Mouse (Mus musculus) CH12.LX (cell line): ENCODE data around the gene Cdh13. TPM values are rescaled to one million over a fixed set of nuclear protein-coding genes. Genes with fewer than 3 reads are reported as not detected.
"Not testable (repeated sequence)": the region's sequence is repeated elsewhere in the genome, so short reads cannot be mapped to it uniquely, and the experiment has no call there.

Source experiments
- DNase-seq: peaks from one replicate; pipeline ENCODE4 v3.0.0-alpha.2; 2013; ENCODE audit errors: extremely low read depth
- H3K27ac ChIP-seq: 2 replicates; pipeline ENCODE4 v1.5.1; 2012; ENCODE audit warnings: low read depth, mild to moderate bottlenecking, control low read depth, moderate library complexity; ENCODE audit not compliant: insufficient read depth
- H3K27me3 ChIP-seq: replicated peaks from 2 replicates; pipeline ENCODE3; 2012; ENCODE audit warnings: inconsistent platforms
- H3K36me3 ChIP-seq, 2 experiments: replicated peaks in 1 of 2; 2 replicates each; pipeline versions ENCODE3 to v1.6.1; 2012; ENCODE audit warnings: inconsistent platforms in 1 of 2, low read length in 1 of 2, mild to moderate bottlenecking in 1 of 2, mixed read lengths in 1 of 2, moderate library complexity in 1 of 2; ENCODE audit not compliant: control insufficient read depth in 1 of 2, insufficient read depth in 1 of 2
- H3K4me1 ChIP-seq, 2 experiments: 2 replicates each; pipeline ENCODE4 v1.6.1; 2012; ENCODE audit warnings: inconsistent platforms in 1 of 2, moderate library complexity in 1 of 2; ENCODE audit not compliant: insufficient read depth in 2 of 2, control insufficient read depth in 1 of 2
- H3K4me2 ChIP-seq: 2 replicates; pipeline ENCODE4 v1.6.1; 2012; ENCODE audit warnings: low read depth, mild to moderate bottlenecking, control low read depth; ENCODE audit not compliant: poor library complexity, insufficient read depth, severe bottlenecking
- H3K4me3 ChIP-seq, 3 experiments: fragments of 150-350 bp in 1 of 3; sonication (generic) in 1 of 3; replicated peaks in 1 of 3; 2 replicates each; pipeline versions ENCODE3 to v1.5.1; 2011 to 2012; ENCODE audit warnings: low read depth in 2 of 3, low read length in 2 of 3, mild to moderate bottlenecking in 2 of 3, moderate library complexity in 2 of 3, control low read depth in 1 of 3, improper control_type of control experiment in 1 of 3, inconsistent platforms in 1 of 3, mixed read lengths in 1 of 3; ENCODE audit not compliant: poor library complexity in 1 of 3
- H3K79me2 ChIP-seq: replicated peaks from 2 replicates; pipeline ENCODE4 v1.6.1; 2012; ENCODE audit warnings: mild to moderate bottlenecking, moderate library complexity; ENCODE audit not compliant: control insufficient read depth, poor library complexity, insufficient read depth, severe bottlenecking; ENCODE audit errors: extremely low read depth
- H3K9ac ChIP-seq: 2 replicates; pipeline ENCODE4 v1.6.1; 2012; ENCODE audit warnings: low read depth, mild to moderate bottlenecking, control low read depth, moderate library complexity; ENCODE audit not compliant: insufficient read depth
- H3K9me3 ChIP-seq: replicated peaks from 2 replicates; pipeline ENCODE3; 2012; ENCODE audit warnings: low read length, inconsistent platforms, mixed read lengths
- CHD1 ChIP-seq: IDR thresholded peaks from 2 replicates; pipeline ENCODE4 v1.6.1; 2012; ENCODE audit warnings: low read depth, low read length, improper control_type of control experiment, inconsistent platforms
- CTCF ChIP-seq, 2 experiments: IDR thresholded peaks in 1 of 2; conservative IDR thresholded peaks in 1 of 2; 2 replicates each; pipeline ENCODE4 v1.5.1; 2011 to 2012; ENCODE audit warnings: low read depth in 2 of 2, low read length in 2 of 2, improper control_type of control experiment in 1 of 2, inconsistent platforms in 1 of 2, mild to moderate bottlenecking in 1 of 2, moderate library complexity in 1 of 2
- GABPA ChIP-seq: IDR thresholded peaks from 2 replicates; pipeline ENCODE4 v1.6.1; 2012; ENCODE audit warnings: low read depth, low read length, improper control_type of control experiment, inconsistent platforms; ENCODE audit not compliant: insufficient replicate concordance
- IRF4 ChIP-seq: IDR thresholded peaks from 2 replicates; pipeline ENCODE4 v1.6.1; 2014; ENCODE audit warnings: low read depth, mild to moderate bottlenecking, inconsistent platforms, low read length, improper control_type of control experiment
- MAFK ChIP-seq: IDR thresholded peaks from 2 replicates; pipeline ENCODE4 v1.6.1; 2011; ENCODE audit warnings: low read length, improper control_type of control experiment; ENCODE audit not compliant: insufficient replicate concordance
- MEF2A ChIP-seq: IDR thresholded peaks from 2 replicates; pipeline ENCODE4 v1.6.1; 2014; ENCODE audit warnings: low read depth, mild to moderate bottlenecking, inconsistent platforms, low read length, improper control_type of control experiment, borderline replicate concordance
- POLR2A ChIP-seq: IDR thresholded peaks from 2 replicates; pipeline ENCODE4 v1.6.1; 2011; ENCODE audit warnings: low read depth, mild to moderate bottlenecking, improper control_type of control experiment, low read length
- POLR2AphosphoS2 ChIP-seq: IDR thresholded peaks from 2 replicates; pipeline ENCODE4 v1.6.1; 2011; ENCODE audit warnings: low read depth, low read length, improper control_type of control experiment
- RAD21 ChIP-seq: IDR thresholded peaks from 2 replicates; pipeline ENCODE4 v1.6.1; 2011; ENCODE audit warnings: low read depth, mild to moderate bottlenecking, low read length, improper control_type of control experiment, moderate library complexity
- SMC3 ChIP-seq: IDR thresholded peaks from 2 replicates; pipeline ENCODE4 v1.6.1; 2011; ENCODE audit warnings: low read depth, low read length, improper control_type of control experiment
- dilution Hi-C: fragments of 300-500 bp; cut with MboI; formaldehyde crosslinking; loops from 2 replicates; pipeline ENCODE4 v1.14.3; 2020; ENCODE audit warnings: low sequenced_read_pairs; ENCODE audit not compliant: extremely low pct_unique_long_range_greater_than_20kb, extremely low pct_ligation_motif_present
- in situ Hi-C: fragments of 300-500 bp; cut with MboI; formaldehyde crosslinking; loops from 3 replicates; pipeline ENCODE4 v1.14.3; 2019; ENCODE audit warnings: low sequenced_read_pairs, low pct_ligation_motif_present, low pct_unique_long_range_greater_than_20kb, mixed read lengths
- polyA plus RNA-seq: library from polyadenylated mRNA; unstranded; fragments of >175 nt; gene quantifications from 2 replicates; pipeline ENCODE4 v1.2.1, GENCODE M21; 2012; ENCODE audit warnings: low read depth; ENCODE audit not compliant: insufficient read length
- total RNA-seq, 2 experiments: library from RNA; depleted of rRNA; stranded (reverse); fragments of 300-350 nt in 1 of 2; fragments of >200 nt in 1 of 2; gene quantifications; 2 replicates each; pipeline ENCODE4 v1.2.3; 2012 to 2014

The Cdh13 gene
- total and polyA plus RNA-seq, 3 experiments: not detected

DNA sequence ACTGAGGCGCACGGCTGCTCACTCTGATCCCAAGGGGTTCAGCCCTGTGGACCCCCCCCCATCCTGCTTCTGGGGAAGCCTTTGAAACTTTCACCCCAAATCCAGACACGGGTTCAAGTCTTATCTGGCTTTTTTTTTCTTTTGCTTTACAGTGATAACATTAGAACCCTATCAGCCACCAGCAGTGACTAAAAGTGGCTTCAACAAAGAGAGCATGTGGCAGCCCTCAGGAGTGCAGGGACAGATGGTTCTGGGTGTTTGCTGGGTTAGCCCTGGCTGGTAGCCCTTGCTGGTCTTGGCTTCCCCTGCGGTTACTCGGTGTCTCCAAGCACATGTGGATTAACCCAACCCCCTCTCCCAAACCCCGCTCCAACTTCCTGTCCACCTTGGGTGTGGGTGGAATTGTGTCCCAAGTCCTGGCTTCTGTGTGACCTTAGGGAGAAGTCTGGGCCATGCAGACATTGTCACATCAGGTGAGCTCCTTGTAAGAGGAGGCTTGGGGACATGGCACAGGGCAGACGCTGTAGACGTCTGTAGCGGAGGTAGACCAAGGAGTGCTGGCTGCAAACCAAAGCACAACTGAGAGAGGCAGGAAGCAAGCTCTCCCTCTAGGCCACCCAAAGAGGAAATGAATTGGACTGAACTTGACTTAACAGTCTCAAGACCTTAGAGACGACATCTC lies 1069.6 kb downstream of the Cdh13 start:
- Histone ChIP-seq H3K9ac (no peak overlapping the region), H3K27ac (no peak overlapping the region), H3K4me1 (peaks cover 0 to 5% of the 10 kb centered on the region in 2 experiments; a peak in 1 of 4 replicates), H3K27me3 (no peaks in the 10 kb centered on the region), H3K9me3 (no peaks in the 10 kb centered on the region), H3K4me2 (no peak overlapping the region), H3K79me2 (no peaks in the 10 kb centered on the region), H3K4me3 (no peak overlapping the region), H3K36me3 (peaks cover 18 to 35% of the 10 kb centered on the region in 2 experiments)
- DNase-seq: no peak
- TF ChIP-seq CHD1: no peak
- dilution Hi-C loops: no loop called here
- in situ Hi-C loops: no loop called here

DNA sequence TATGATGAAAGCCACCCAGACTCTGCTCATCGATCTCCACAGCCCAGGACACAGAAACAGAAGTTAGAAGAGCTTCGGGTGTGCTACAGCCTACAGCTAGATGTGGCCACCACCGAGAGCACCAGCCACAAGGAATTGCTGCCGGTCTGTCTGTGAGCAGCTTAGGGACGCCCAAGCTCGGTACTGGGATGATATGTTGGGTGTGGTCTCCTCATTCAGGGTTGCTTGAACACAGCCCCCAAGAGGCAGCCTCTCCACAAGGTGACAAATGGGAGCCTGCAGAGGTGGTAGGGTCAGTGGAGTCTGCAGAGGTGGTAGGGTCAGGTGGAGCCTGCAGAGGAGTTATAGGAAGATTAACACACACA lies 1070.1 kb downstream of the Cdh13 start:
- Histone ChIP-seq H3K36me3 (peaks cover 14 to 30% of the 10 kb centered on the region in 2 experiments), H3K4me3 (no peak overlapping the region), H3K27me3 (no peaks in the 10 kb centered on the region)
- TF ChIP-seq MEF2A (no peak), POLR2AphosphoS2 (no peak), MAFK (no peak), SMC3 (no peak), GABPA (no peak), POLR2A (no peak), RAD21 (no peak), IRF4 (no peak)
- TF ChIP-seq, all 38 proteins: peak for 0
- H3K4me2 ChIP-seq: no peak overlapping the region
- no peak overlapping the region for H3K9ac ChIP-seq
- in situ Hi-C loops (no loop called here), dilution Hi-C loops (no loop called here)
- H3K27ac ChIP-seq: no peak overlapping the region
- peaks cover 0 to 5% of the 10 kb centered on the region in 2 experiments; a peak in 1 of 4 replicates for H3K4me1 ChIP-seq
- no peak for DNase-seq
- H3K9me3 ChIP-seq: no peaks in the 10 kb centered on the region
- no peaks in the 10 kb centered on the region for H3K79me2 ChIP-seq

DNA sequence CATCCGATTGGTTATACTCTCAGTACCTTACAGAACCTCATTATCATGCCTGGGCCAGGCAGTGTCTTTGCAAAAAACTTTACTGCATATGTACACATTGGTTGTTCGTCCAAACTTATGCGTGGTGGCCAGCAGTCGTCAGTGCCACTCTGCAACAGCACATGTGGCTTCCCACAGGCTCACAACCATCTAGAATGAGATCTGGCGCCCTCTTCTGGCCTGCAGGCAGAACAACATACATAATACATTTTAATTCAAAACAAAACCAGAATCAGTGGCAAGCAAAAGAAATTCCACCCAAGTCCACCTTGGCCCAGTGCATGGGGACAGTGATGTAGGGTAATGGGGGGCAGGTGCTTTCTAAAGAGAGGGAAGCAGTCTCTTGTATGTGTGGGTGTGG lies 1073.1 kb downstream of the Cdh13 start:
- H3K36me3 ChIP-seq, H3K4me2 ChIP-seq, H3K27me3 ChIP-seq, H3K4me3 ChIP-seq, H3K9ac ChIP-seq, H3K4me1 ChIP-seq, H3K27ac ChIP-seq: not testable (repeated sequence)
- DNase-seq: peak; percentile 21
- peak in 1 of 2 experiments; percentile 43; a peak in 2 of 4 replicates for TF ChIP-seq CTCF (conservative IDR thresholded peaks at IDR 0.05 in 1 of 2, IDR thresholded peaks at IDR 0.05 in 1 of 2; ENCODE audit: low read depth in 2 of 2, low read length in 2 of 2)
- TF ChIP-seq, all 38 proteins: peak for 1; not testable (repeated sequence) for 37
- H3K79me2 ChIP-seq, in situ Hi-C loops, dilution Hi-C loops, H3K9me3 ChIP-seq: not testable (repeated sequence)
